Mouse (Mus musculus) liver, embryonic 11.5 days (tissue): ENCODE data around the gene Idh3b. TPM values are rescaled to one million over a fixed set of nuclear protein-coding genes. Genes with fewer than 3 reads are reported as not detected.
A peak's percentile ranks its signal among the peaks of the same experiment; 100 is the strongest.

Source experiments
- ATAC-seq: fragments of 200-750 bp; cut with Nextera tagmentation; replicated peaks from 2 replicates; pipeline ENCODE4 v1.8.0; 2017; ENCODE audit warnings: moderate number of reproducible peaks, mild to moderate bottlenecking, moderate TSS enrichment, moderate library complexity; ENCODE audit not compliant: low FRiP score
- DNase-seq: peaks from one replicate; pipeline ENCODE4 v3.0.0-alpha.2; 2017; ENCODE audit warnings: low spot score
- H3K27ac ChIP-seq: fragments of 300-500 bp; sonication (generic); 2 replicates; pipeline ENCODE4 v1.5.1; 2014; ENCODE audit warnings: mild to moderate bottlenecking, low read depth, low read length, control low read depth
- H3K27me3 ChIP-seq: fragments of 300-500 bp; sonication (generic); replicated peaks from 2 replicates; pipeline ENCODE4 v1.6.1; 2014; ENCODE audit warnings: low read length, mixed read lengths; ENCODE audit not compliant: control insufficient read depth, insufficient read depth
- H3K36me3 ChIP-seq: fragments of 300-500 bp; sonication (generic); 2 replicates; pipeline ENCODE4 v1.6.1; 2014; ENCODE audit warnings: mild to moderate bottlenecking, low read length, moderate library complexity, mixed read lengths; ENCODE audit not compliant: control insufficient read depth, insufficient read depth
- H3K4me1 ChIP-seq: fragments of 300-500 bp; sonication (generic); replicated peaks from 2 replicates; pipeline ENCODE4 v1.6.1; 2014; ENCODE audit warnings: low read length, mixed read lengths; ENCODE audit not compliant: control insufficient read depth, insufficient read depth
- H3K4me2 ChIP-seq: fragments of 300-500 bp; sonication (generic); 2 replicates; pipeline ENCODE4 v1.6.1; 2014; ENCODE audit warnings: mild to moderate bottlenecking, control low read depth, moderate library complexity
- H3K4me3 ChIP-seq: fragments of 300-500 bp; sonication (generic); 2 replicates; pipeline ENCODE4 v1.5.1; 2014; ENCODE audit warnings: low read depth, low read length, control low read depth
- H3K9ac ChIP-seq: fragments of 300-500 bp; sonication (generic); 2 replicates; pipeline ENCODE4 v1.6.1; 2014; ENCODE audit warnings: low read depth, low read length, control low read depth
- H3K9me3 ChIP-seq: fragments of 300-500 bp; sonication (generic); 2 replicates; pipeline ENCODE4 v1.6.1; 2016; ENCODE audit warnings: low read length, inconsistent platforms, mixed read lengths; ENCODE audit not compliant: control insufficient read depth
- WGBS: fragments of 180-500 bp; shearing (Covaris S2); extraction: QIAGEN DNeasy Blood & Tissue Kit; methylation state at CpG from one replicate; pipeline ENCODE4 v1.1.7; 2014; 5-methylcytosine and 5-hydroxymethylcytosine counted together
- polyA plus RNA-seq: library from polyadenylated mRNA; unstranded; fragments of >200 nt; fragmentation: Nextera tagmentation; extraction: Ambion mirVana; gene quantifications from 2 replicates; pipeline ENCODE4 v1.2.1, GENCODE M21; 2014

Gene Idh3b
- polyA plus RNA-seq, 1 experiment from 2014 or later, result 184 TPM

GRCm38 (mm10) chr2:130274862-130275261 is 9.5 kb downstream of the Idh3b start:
- ATAC-seq (no peak), DNase-seq (no peak)
- Histone ChIP-seq H3K4me2 (peak overlapping the region; percentile 91), H3K36me3 (peaks cover 37% of the 10 kb centered on the region), H3K27ac (peak overlapping the region; percentile 92), H3K4me1 (peaks cover 21% of the 10 kb centered on the region), H3K9me3 (no peaks in the 10 kb centered on the region), H3K4me3 (peak overlapping the region; percentile 97), H3K27me3 (no peaks in the 10 kb centered on the region), H3K9ac (peak overlapping the region; percentile 100)
- WGBS, result under 1% methylated on average over 10 of the region's 10 CpGs

- H3K36me3 ChIP-seq, result peaks cover 32% of the 10 kb centered on the region
- H3K4me2 ChIP-seq, result peak within 1 kb of the TSS; percentile 91
- peak within 1 kb of the TSS; percentile 92 for H3K27ac ChIP-seq
- H3K27me3 ChIP-seq, result no peaks in the 10 kb centered on the region
- peak within 1 kb of the TSS; percentile 97 for H3K4me3 ChIP-seq
- ATAC-seq (peak; percentile 95), DNase-seq (peak; percentile 100)
- peak within 1 kb of the TSS; percentile 100 for H3K9ac ChIP-seq
- no peaks in the 10 kb centered on the region for H3K9me3 ChIP-seq
- peaks cover 21% of the 10 kb centered on the region for H3K4me1 ChIP-seq
- WGBS, result under 1% methylated on average over 68 of the region's 68 CpGs
Measured at GRCm38 (mm10) chr2:130274149-130274861, 10.0 kb downstream of the Idh3b start, which contains the start of gene Nop56. TSS of gene Nop56 (plus strand) at chr2:130274430.

- DNase-seq, result no peak
- ATAC-seq, result peak; percentile 14
- no peaks in the 10 kb centered on the region for H3K9me3 ChIP-seq
- peak overlapping the region; percentile 73 for H3K4me2 ChIP-seq
- no peaks in the 10 kb centered on the region for H3K27me3 ChIP-seq
- peaks cover 21% of the 10 kb centered on the region for H3K4me1 ChIP-seq
- H3K9ac ChIP-seq, result peak overlapping the region; percentile 100
- H3K4me3 ChIP-seq, result peak overlapping the region; percentile 97
- peak overlapping the region; percentile 77 for H3K27ac ChIP-seq
- peaks cover 30% of the 10 kb centered on the region for H3K36me3 ChIP-seq
- WGBS, result 3% methylated on average over 14 of the region's 14 CpGs
Measured at GRCm38 (mm10) chr2:130273732-130274131, 10.6 kb downstream of the Idh3b start.

GRCm38 (mm10) chr2:130268074-130268473 is 16.3 kb downstream of the Idh3b start:
- ATAC-seq (no peak), DNase-seq (no peak)
- H3K9me3 ChIP-seq, result no peaks in the 10 kb centered on the region
- no peak overlapping the region for H3K4me2 ChIP-seq
- H3K4me1 ChIP-seq, result peaks cover 8% of the 10 kb centered on the region
- H3K27ac ChIP-seq, result no peak overlapping the region
- H3K27me3 ChIP-seq, result no peaks in the 10 kb centered on the region
- H3K4me3 ChIP-seq, result no peak overlapping the region
- no peak overlapping the region for H3K9ac ChIP-seq
- WGBS, result 65% methylated on average over 7 of the region's 7 CpGs
- H3K36me3 ChIP-seq, result no peaks in the 10 kb centered on the region

GRCm38 (mm10) chr2:130265520-130265919 is 18.8 kb downstream of the Idh3b start:
- Histone ChIP-seq H3K9me3 (no peaks in the 10 kb centered on the region), H3K9ac (peak overlapping the region; percentile 20; the same call in 1 of the 2 replicates), H3K4me3 (peak overlapping the region; percentile 33; the same call in 1 of the 2 replicates), H3K36me3 (no peaks in the 10 kb centered on the region), H3K27me3 (no peaks in the 10 kb centered on the region), H3K4me1 (peaks cover 27% of the 10 kb centered on the region), H3K4me2 (peak overlapping the region; percentile 46), H3K27ac (no peak overlapping the region)
- WGBS, result 61% methylated on average over 1 of the region's 1 CpGs
- peak; percentile 76 for ATAC-seq
- no peak for DNase-seq

GRCm38 (mm10) chr2:130262398-130262797 is 21.9 kb downstream of the Idh3b start:
- peak; percentile 90 for ATAC-seq
- Histone ChIP-seq H3K4me3 (0 out of 2 replicates have a peak overlapping the region, but pooled peaks have one; percentile 10), H3K4me2 (peak overlapping the region; percentile 33), H3K27me3 (no peaks in the 10 kb centered on the region), H3K27ac (0 out of 2 replicates have a peak overlapping the region, but pooled peaks have one; percentile 13), H3K9ac (no peak overlapping the region), H3K9me3 (no peaks in the 10 kb centered on the region), H3K4me1 (peaks cover 24% of the 10 kb centered on the region), H3K36me3 (no peaks in the 10 kb centered on the region)
- no peak for DNase-seq
- WGBS, result 15% methylated on average over 2 of the region's 2 CpGs

GRCm38 (mm10) chr2:130261914-130262313 is 22.4 kb downstream of the Idh3b start:
- H3K4me3 ChIP-seq, result no peak overlapping the region
- peak overlapping the region; percentile 33 for H3K4me2 ChIP-seq
- H3K36me3 ChIP-seq, result no peaks in the 10 kb centered on the region
- ATAC-seq (peak; percentile 48; the same call in 1 of the 2 replicates), DNase-seq (no peak)
- no peak overlapping the region; the same call in 1 of the 2 replicates for H3K9ac ChIP-seq
- H3K27ac ChIP-seq, result peak overlapping the region; percentile 17; the same call in 1 of the 2 replicates
- peaks cover 24% of the 10 kb centered on the region for H3K4me1 ChIP-seq
- WGBS, result 54% methylated on average over 2 of the region's 2 CpGs
- no peaks in the 10 kb centered on the region for H3K9me3 ChIP-seq
- no peaks in the 10 kb centered on the region for H3K27me3 ChIP-seq

- H3K9me3 ChIP-seq, result no peaks in the 10 kb centered on the region
- no peak overlapping the region for H3K9ac ChIP-seq
- no peak for DNase-seq
- no peak for ATAC-seq
- H3K27ac ChIP-seq, result no peak overlapping the region
- 65% methylated on average over 4 of the region's 4 CpGs for WGBS
- H3K4me1 ChIP-seq, result peaks cover 24% of the 10 kb centered on the region
- no peaks in the 10 kb centered on the region for H3K36me3 ChIP-seq
- no peak overlapping the region for H3K4me2 ChIP-seq
- no peaks in the 10 kb centered on the region for H3K27me3 ChIP-seq
- H3K4me3 ChIP-seq, result no peak overlapping the region
Measured at GRCm38 (mm10) chr2:130260822-130261221, 23.5 kb downstream of the Idh3b start.

- Histone ChIP-seq H3K4me3 (no peak overlapping the region), H3K4me2 (no peak overlapping the region), H3K4me1 (peaks cover 9% of the 10 kb centered on the region), H3K27me3 (no peaks in the 10 kb centered on the region), H3K36me3 (no peaks in the 10 kb centered on the region), H3K9me3 (no peaks in the 10 kb centered on the region), H3K9ac (no peak overlapping the region), H3K27ac (no peak overlapping the region)
- WGBS, result 61% methylated on average over 4 of the region's 4 CpGs
- DNase-seq, result no peak
- ATAC-seq, result no peak
Measured at GRCm38 (mm10) chr2:130256762-130257161, 27.6 kb downstream of the Idh3b start.
